Mouse (Mus musculus) erythroid progenitor cell, adult 5-6 weeks (primary cell): Measurements from ENCODE around the gene Bmp7. TPM values are rescaled to one million over a fixed set of nuclear protein-coding genes. Genes with fewer than 3 reads are reported as not detected.

Source experiments
- ATAC-seq: replicated peaks from 2 replicates; pipeline ENCODE4 v1.8.0; 2016; ENCODE audit warnings: moderate number of reproducible peaks, mild to moderate bottlenecking, moderate TSS enrichment, inconsistent platforms; ENCODE audit not compliant: poor library complexity, low FRiP score, severe bottlenecking
- total RNA-seq, 2 experiments: library from RNA; stranded (forward) in 1 of 2; stranded (reverse) in 1 of 2; fragments of 150-400 nt in 1 of 2; fragments of 186-747, 209-891 nt in 1 of 2; gene quantifications; 2 replicates each; pipeline versions ENCODE4 v1.2.3 to v1.2.4; 2015 to 2017; ENCODE audit warnings: low replicate concordance in 2 of 2

Bmp7 gene
- total RNA-seq, 2 experiments from 2014 or later = not detected

DNA sequence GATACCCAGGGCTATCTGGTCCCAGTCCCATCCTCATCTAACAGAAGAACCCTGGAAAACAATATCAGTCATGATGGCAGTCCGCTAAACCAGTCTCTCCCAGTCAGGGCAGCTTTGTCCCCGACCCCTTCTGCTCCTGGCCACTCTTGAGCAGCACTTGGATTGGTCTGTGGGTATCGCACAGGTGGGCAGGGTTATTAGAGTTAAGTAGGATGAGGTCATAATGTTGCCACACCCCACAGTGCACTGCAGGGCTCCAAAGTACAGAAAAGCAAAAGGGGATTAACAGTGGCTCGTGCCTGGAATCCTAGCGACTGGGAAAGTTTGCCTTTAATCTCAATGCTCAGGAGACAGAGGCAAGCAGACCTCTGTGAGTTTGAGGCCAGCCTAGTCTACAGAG, 17.5 kb downstream of the Bmp7 start:
- ATAC-seq = no peak

DNA sequence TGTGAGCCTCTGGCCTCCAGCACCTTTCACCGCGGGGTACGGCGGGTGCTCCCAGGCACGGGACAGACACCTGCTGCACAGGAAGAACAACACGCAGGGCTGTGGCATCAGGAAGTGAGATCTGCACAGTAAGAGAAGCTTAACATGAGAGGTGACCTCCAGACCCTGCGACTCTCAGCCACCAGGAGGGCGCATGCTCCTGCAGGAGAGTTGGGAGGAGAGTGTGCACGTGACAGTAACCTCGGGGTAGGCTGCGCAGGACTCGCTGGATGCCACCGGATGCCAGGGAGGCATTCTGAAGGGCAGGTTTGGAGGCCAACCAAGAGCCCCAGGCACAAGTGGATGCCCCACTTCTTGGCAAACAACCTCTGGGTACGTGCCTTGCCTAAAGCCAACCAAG, 26.1 kb downstream of the Bmp7 start:
- ATAC-seq = no peak

DNA sequence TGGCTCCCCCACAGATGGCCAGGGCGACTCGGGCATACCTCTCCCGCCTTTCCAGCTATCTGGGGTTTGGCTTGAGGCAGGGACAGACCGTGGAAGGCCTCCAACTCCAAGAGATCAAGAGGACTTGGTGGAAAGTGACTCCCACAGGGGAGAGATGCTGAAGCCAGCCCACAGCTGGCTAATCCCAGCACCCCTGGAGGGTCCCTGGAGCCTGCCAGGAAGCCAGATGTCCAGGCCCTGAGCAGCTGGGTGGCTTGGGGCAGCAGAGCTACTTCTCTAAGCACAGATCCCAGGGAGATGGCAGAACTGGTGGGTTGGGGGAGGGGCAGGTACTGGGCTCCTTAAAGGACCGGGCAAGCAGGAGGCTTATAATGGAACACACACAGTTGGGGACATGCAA, 28.4 kb downstream of the Bmp7 start:
- ATAC-seq = no peak

DNA sequence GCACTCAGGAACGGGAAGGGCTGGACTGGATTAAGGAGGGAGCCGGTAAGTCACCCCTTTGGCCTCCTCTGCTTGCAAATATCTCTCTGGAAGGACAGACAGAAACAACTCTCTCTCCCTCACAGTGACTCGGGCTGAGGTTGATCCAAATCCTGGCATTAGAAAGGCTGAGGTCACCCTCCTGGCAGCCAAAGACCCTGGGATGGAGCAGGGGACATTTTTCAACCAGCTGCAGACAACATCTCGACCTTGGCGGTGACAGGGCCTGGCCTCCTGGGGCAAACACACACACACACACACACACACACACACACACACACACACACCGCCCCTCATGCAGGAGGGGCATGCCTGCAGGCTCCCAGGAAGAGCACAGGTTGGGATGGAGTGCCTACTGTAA, 29.0 kb downstream of the Bmp7 start:
- ATAC-seq = no peak

DNA sequence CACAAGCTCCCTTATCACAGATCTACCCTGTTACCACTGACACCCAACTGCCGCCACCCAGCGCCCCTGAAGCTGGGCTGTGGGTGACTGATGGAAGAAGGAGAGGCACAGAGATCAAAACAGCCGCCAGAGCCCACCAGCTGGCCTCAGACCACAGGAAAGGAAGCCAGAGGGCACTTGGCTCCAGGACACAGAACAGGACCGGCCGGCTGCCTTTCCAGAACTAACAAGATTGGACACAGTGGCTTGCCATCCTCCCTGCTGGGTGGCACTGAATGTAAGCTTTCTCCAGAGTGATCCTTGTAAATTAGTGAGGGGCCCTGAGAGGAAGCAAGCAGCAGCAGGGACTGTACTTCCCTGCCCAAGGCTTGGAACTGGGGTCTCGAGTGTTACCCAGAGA, 30.7 kb downstream of the Bmp7 start:
- no peak for ATAC-seq

DNA sequence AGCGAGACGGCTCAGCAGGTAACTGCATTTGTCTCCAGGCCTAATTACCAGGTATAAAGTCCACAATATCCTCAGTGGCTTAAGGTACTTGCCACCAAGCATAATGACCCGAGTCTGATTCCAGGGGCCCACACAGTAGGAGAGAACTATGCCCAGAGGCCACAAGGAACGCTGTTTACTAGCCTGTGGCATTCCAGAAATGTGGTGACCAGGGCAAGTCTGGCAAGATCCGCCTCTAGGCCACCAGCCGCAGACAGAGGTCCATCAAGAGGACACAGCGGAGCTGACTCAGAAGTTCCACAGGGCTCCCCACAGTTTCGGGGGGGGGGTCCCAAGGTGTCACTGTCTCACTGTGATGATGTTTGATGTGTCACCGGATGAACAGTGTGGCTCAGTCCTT, 34.0 kb downstream of the Bmp7 start:
- ATAC-seq = no peak

DNA sequence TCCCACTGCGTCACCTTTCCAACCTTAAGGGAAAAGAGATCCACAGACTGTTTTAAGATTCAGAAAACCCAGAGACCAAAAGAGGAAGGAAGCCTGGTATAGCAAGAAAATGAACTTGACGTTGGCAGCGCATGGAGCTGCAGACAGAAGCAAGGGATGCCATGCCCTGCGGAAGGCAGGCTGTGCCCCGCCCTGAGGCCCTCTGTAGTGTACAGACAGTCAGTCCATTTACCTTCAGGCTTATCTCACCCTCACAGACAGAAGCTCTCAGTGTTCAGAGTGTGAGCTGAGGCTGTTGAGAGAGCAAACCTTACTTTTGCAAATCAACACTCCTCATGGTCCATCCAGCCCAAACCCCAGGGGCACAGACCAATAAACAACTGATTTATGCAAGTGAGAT, 35.1 kb downstream of the Bmp7 start:
- no peak for ATAC-seq

DNA sequence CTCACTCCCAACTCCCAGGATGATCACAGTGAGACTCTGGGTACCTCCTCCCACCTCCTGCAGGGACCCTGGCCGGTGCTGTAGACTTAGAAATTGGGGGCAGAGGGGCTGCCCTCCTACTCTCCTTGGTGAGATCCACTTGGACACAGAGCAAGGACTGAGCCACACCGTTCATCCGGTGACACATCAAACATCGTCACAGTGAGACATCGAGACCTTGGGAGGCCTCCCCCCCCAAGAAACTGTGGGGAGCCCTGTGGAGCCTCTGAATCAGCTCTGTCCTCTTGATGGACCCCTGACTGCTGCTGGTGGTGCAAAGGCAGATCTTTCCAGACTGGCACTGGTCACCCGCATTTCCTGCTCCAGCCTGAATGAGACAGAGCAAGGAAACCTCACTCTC, 35.5 kb downstream of the Bmp7 start:
- ATAC-seq = no peak

DNA sequence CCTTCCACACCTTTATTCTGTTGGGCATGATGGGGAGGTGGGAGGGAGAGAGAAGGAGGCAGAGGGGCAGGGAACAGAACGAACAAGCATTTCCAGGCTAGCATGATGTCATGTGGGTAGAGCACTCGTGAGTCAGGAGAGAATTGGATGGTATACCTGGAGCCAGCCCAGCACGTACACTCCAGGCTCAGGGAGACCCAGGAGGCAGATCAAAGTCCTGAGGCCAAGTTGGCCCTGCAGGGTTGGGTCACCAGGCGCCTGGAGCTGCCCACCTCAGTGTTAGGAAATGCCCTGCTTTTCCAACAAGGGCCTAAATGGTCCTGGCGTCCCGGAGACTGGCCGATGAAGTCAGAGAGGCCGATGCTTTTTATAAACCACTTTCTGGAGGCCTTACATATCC, 36.6 kb downstream of the Bmp7 start:
- no peak for ATAC-seq

DNA sequence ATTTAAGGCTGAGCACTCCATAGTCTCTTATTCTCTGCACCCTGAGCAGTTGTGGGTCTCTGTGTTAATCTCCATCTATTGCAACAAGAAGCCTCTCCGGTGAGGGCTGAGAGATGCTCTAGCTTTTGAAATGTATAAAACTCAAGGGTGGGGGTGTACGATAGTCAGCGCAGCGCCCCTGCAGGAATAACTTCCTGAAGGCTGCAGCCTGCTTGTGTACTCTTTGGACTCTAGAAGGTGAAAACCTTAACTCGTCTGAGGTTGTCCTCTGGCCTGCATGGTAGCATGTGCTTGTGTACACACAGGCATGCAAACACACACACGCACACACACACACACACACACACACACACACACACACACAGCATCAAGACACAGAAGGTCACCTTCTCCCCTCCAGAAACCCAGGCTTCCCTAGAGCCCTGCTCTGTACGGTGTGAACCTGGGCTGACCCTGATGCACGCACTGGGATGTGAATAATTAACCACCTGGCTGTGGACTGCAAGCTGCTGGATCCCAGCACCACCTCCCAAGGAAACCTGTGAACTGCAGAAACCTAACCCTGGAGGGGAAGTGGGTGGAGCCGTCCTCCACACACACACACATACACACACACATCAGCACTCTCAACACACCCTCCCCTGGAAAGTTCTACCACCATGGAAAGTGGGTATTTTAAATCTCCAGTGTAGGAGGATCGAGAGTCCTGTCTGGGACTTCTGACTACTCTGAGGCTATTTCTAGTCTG, 39.0 kb downstream of the Bmp7 start:
- ATAC-seq = no peak

DNA sequence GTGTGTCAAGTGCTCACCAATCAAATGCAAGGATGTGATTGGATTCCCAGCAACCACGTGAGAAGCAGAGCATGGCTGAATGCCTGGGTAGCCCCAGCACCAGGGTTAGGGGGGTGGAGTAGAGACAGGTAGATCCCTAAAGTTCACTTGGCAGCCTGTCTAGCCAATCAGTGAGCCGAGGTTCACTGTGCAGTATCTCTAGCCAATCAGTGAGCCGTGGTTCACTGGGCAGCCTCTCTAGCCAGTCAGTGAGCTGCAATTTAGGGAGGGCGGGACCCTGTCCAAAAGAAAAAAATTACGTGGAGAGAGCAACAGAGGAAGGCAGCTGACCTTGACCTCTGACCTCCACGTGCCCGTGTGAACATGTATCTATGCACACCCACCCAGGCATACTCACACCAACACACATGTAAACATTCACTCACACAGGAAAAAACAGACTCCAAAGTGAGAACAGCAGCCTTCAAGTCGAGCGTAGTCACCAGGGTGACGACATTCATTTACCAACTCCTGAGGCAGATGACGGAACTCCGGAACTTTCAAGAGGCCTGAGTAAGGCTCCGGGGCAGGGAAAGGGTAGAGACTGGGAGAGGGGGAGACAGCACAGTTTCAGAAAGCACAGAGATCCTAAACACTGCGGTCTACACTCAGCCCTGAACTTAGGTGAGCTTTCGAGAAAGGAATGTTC, 50.2 kb downstream of the Bmp7 start:
- ATAC-seq = no peak

DNA sequence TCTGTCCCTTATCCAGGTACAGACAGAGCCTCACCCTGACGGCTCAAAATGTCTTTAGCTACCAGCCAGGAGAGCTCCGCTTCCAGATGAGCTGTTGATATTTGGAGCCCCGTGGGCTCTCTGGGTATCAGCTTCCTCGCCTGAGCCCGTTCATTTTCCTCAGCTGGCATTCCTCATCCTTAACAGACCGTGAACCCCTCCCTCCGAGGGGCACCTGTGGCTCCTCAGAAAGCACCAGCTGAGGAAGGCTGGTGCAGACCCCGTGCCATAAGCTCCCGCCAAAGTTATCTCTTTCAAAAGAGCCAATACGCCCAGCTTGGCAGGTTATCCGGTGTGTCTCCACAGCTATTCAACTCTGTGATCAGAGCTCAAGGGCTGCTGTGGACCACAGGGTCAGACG, 50.9 kb downstream of the Bmp7 start:
- ATAC-seq = no peak

DNA sequence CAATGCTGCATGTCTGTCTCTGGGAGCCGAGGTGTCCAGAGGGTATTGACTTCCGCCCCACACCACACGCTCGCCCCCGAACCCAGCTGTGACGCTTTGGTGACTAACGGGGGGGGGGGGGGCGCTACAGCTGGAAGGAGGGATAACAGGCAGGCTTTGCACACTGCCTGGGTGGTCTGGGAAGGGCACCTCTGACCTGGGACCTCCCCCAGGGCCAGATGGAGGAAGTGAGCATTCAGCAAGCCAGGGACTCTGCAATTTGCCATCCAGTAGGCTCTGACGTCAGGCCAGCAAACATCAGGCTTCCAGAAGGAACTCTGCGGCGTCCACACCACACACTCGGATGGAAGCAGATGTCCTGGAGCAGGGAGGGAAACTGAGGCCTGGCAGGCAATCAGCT, 52.0 kb downstream of the Bmp7 start:
- no peak for ATAC-seq

DNA sequence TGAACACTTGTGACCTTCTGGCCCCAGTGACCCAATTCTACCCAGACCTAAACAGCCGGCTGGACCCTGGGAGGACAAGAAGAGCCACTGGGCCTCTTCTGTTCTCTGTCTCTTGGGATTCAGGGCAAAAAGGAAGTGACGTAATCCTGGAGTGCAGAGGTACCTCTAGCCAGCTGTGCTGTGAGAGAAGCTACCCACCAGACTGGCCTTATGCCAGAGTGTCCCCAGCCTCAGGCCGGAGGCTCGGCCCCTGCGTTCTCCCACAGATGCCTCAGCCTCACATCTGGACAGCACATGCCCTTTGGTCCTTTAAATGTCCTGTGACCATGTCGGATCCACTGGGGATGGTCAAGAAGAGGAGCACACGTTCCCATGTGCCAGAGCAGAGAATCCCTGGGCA, 54.3 kb downstream of the Bmp7 start:
- no peak for ATAC-seq

DNA sequence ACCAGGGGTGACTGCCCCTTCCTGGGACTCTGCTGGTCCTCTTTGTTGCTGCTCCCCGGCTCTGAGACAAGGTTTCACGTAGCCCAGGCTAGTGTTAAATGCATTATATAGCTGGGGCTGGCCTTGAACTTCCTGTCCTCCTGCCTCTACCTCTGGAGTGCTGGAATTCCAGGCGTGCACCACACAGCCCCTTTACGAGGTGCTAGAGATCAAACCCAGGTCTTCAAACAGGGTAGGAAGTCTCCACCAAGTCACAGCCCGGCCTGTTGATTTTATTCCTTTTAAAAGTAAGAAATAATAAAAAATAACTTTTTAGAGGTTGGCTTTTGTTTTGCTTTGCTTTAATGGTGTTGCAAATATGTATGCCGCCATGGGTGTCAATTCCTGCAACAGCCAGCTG, 55.5 kb downstream of the Bmp7 start:
- no peak for ATAC-seq

DNA sequence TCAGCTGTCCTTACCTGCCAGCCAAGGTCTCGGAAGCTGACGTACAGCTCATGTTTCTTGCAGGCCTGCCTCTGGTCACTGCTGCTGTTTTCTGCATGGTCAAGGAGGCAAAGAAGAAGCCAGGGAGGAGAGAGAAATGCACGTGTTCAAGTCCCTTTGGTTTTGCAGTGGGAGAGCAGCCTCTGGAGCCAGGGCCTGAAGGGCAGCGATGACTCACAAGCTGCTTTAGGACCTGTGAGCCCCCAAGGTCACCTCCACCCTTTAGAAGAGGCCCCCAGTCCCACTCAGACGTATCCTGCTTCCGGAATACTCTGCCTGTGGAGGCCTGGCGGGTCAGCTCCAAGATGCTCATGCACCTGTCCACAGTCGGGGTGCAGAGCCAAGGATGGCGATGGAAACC, 64.9 kb downstream of the Bmp7 start:
- ATAC-seq = no peak

DNA sequence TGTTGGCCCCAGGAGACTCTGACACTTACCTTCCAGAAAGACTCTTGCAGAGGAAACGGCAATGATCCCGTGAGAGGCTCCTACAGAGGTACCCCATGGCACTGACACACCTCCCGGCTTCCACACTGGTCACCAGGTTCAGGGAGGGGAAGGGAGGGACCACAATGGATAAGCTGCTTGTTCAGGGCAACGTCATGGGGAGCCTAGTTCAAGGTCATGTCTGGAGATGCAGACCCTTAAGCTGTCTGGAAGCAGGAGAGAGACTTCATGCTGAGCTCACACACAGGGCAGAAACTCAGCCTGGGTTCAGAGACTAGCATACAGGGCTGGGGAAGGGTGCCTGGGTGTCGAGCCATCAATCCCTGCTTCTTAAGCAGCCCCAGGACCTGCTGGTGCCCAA, 73.8 kb downstream of the Bmp7 start:
- no peak for ATAC-seq

DNA sequence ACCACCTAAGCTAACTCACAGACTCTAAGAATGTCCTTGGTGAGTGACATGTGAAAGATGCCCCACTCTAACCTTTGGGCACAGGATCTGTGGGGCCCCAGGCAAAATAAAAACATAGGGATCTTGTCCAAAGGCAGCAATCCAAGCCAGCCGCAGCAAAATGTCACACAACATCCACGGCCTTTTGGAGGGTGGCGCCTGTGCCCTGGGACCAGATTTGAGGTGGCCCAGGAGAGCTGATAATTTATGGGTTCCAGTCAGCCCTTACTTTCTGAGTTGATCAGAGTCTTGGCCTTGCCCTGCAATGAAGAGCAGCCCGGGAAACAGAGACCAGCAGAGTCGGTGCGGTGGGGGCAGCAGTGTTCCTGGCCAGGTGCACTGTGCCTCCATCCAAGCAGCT, 75.0 kb downstream of the Bmp7 start:
- ATAC-seq = no peak

DNA sequence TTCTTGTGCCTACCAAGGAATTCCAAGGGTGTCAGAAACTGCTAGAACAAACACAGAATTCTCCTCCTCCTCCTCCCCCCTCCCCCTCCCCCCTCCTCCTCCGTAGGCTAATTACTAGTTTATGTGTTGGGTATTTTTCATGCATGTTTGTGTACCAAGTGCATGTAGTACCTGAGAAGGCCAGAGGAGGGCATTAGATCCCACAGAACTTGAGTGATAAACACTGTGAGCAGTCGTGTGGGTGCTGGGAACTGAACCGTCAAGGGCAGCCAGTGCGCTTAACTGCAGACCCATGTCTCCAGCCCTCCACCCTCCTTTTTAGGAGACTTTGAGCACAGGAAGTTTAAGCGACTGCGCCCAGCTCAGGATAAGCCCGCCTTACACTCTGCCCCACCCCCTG, 75.6 kb downstream of the Bmp7 start:
- ATAC-seq = no peak

DNA sequence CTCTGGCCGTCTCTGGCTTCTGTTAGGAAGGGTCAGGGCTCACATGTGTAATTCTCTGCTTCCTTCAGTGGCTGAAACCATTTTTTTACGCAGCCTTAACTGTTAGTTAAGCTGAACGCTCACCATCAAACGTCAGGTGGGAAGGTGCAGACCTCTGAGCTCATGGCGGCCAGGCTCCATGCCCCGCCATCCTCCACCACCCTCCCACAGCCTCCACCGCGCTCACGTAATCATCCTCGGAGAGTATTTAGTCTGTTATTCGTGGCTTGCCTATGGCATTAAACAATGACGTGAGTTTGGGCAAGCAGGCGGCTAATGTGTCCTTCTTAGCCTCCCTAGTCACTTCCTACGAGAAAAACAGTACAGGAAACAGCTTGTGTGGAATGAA, 76.7 kb downstream of the Bmp7 start:
- no peak for ATAC-seq

DNA sequence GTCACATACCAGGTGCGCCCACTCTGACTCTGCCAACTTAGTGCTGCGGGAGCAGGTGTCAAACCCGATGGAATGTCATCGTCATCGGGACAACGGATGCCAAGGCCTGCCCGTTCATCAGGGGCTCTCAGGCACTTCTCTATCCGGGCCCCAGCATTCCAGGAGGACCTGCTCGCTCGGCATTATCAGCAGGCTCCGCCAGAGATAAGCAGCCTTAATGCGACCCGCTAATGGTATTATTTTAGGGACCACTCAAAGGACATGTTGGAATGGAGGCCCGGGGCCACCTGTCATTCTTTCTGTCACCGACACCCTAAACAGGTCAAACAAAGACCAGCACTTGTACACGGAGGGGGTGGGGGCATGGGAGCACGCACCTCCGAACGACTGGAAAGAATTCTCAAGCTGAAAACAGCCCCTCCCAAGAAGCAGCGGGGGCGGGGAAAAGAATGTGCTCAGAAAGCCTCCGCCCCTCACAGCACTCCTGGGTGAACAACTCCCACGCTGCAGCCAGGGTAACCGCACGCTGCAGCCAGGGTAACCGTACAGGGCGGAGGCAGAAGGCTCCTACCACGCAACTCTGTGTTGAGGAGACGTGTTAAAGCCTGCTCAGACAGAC, 77.2 kb downstream of the Bmp7 start:
- ATAC-seq = no peak
